Mouse (Mus musculus): Measurements from ENCODE around the gene Ppl. TPM values are rescaled to one million over a fixed set of nuclear protein-coding genes. Genes with fewer than 3 reads are reported as not detected.

Ppl gene
- polyA plus RNA-seq (2016; fragmentation: Nextera tagmentation; extraction: Ambion mirVana) = 0.81 and 0.95 TPM in 2 replicates

DNA sequence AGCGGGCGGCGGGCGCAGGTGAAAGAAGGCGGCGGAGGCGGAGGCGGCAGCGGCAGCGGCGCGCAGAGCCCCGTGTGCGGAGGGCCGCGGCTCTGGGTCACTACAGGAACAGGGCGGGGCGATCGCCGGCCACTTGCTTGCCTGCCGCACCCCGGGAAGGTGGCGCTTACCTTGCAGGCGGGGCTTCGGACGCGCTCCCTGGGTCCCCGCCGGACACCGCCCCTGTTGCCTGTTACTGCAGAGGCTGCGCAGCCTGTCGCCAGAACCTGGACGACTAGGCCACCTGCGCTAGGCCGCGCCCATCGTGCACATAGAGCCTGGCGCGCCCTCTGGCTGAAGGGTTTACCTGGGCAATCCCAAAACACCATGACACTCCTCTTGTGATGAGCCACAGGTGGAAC, at the start of gene Ppl:
Gene Ppl, minus strand, starts transcription at position 21 of the 401 bp plus-strand sequence.
- peaks cover 86% of the 10 kb centered on the region for H3K27me3 ChIP-seq (ENCODE audit: poor library complexity, severe bottlenecking)
- no peak for DNase-seq (ENCODE audit: extremely low spot score, low spot score)
- no peaks in the 10 kb centered on the region for H3K36me3 ChIP-seq (replicated peaks)
- WGBS = under 1% methylated on average over 39 of the region's 39 CpGs
- no peak within 1 kb of the TSS for H3K27ac ChIP-seq
- peak within 1 kb of the TSS; percentile 48 for H3K4me3 ChIP-seq
- peaks cover 29% of the 10 kb centered on the region for H3K4me1 ChIP-seq
- no peaks in the 10 kb centered on the region for H3K9me3 ChIP-seq

DNA sequence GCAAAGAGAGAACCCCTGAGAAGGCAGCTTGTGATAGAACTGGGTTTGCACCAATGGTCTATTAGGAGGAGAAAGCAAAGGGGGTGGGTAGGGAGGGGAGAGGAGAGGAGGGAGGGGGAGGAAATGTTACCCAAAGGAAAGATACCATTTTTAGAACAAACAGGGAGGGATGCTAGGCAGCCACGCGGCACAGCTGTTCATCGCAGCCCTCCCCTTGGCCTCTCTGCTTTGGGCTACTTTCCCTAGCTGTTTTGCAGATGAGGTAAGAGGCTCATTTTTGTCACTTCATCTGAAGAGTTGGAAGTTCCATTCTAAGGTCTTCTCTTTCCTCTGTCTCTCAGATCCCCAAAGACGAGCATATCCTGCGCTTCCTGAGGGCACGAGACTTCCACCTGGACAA, 40.4 kb upstream of the Ppl start:
- no peaks in the 10 kb centered on the region for H3K9me3 ChIP-seq
- no peaks in the 10 kb centered on the region for H3K4me1 ChIP-seq
- H3K27me3 ChIP-seq (ENCODE audit: poor library complexity, severe bottlenecking) = no peaks in the 10 kb centered on the region
- DNase-seq (ENCODE audit: extremely low spot score, low spot score) = no peak
- no peaks in the 10 kb centered on the region for H3K36me3 ChIP-seq (replicated peaks)
- 96% methylated on average over 6 of the region's 6 CpGs for WGBS
- H3K4me3 ChIP-seq = no peak overlapping the region
- no peak overlapping the region for H3K27ac ChIP-seq

DNA sequence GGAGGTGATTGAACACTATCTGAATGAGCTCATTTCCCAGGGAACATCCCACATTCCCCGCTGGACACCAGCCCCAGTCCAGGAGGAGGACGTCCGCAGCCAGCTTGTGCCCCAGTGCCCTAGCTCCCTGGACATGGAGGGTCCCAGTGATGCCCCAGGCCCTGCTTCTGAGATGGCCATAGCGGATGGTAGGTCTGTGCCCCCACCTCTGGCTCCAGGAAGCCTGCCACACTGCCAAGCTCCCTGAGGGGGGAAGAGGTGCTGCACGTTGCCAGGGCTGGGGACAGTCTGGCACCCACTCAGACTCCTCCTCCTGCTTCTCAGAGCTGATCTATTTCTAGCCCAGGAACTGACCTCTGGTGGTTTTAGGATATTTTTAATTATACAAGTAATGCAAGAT, 36.6 kb upstream of the Ppl start:
- H3K27me3 ChIP-seq (ENCODE audit: poor library complexity, severe bottlenecking) = no peaks in the 10 kb centered on the region
- H3K36me3 ChIP-seq (replicated peaks) = no peaks in the 10 kb centered on the region
- H3K4me1 ChIP-seq = no peaks in the 10 kb centered on the region
- no peak overlapping the region for H3K4me3 ChIP-seq
- WGBS = 84% methylated on average over 5 of the region's 5 CpGs
- H3K9me3 ChIP-seq = no peaks in the 10 kb centered on the region
- DNase-seq (ENCODE audit: extremely low spot score, low spot score) = no peak
- no peak overlapping the region for H3K27ac ChIP-seq

DNA sequence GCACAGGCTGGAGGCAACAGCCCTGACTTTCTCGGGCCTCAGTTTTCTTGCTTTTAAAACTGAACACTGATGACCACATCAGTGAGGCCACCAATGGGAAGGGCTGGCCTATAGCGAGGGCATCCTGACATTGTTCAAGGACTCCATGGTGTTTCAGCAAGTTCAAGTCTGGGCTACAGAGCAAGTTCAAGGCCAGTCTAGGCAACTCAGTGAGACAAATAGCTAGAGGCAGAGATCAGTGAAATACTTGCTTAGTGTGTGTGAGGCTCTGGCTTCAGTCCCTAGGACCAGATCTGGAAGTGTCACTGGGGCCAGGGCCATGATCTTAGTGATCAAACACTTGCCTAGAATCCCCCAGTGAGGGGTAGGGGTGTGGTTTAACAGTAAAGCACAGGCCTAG, 35.8 kb upstream of the Ppl start:
- DNase-seq (ENCODE audit: extremely low spot score, low spot score) = no peak
- WGBS = 77% methylated on average over 2 of the region's 2 CpGs
- Histone ChIP-seq H3K27me3 (ENCODE audit: poor library complexity, severe bottlenecking) (no peaks in the 10 kb centered on the region), H3K4me1 (no peaks in the 10 kb centered on the region), H3K36me3 (replicated peaks) (no peaks in the 10 kb centered on the region), H3K27ac (no peak overlapping the region), H3K9me3 (no peaks in the 10 kb centered on the region), H3K4me3 (no peak overlapping the region)

DNA sequence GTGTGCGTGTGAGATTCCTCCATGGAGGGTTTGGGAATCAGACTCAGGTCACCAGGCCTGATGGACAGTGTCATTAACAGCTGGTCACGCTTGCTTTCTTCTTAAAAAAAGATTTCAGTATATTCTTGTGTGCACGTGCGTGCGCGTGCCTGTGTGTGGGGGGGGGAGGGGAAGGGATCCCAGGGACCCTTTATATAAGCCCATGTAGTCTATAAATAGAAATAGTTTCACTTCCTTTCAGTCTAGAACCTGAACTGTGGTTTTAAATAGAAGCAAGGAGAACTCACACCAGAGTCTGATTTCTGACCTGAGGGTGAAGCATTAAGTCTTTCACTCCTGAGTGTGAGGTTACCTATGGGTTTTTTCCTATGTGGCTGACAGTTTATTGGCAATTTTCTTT, 32.1 kb upstream of the Ppl start:
- H3K27ac ChIP-seq = no peak overlapping the region
- no peaks in the 10 kb centered on the region for H3K4me1 ChIP-seq
- H3K27me3 ChIP-seq (ENCODE audit: poor library complexity, severe bottlenecking) = no peaks in the 10 kb centered on the region
- H3K4me3 ChIP-seq = no peak overlapping the region
- no peak for DNase-seq (ENCODE audit: extremely low spot score, low spot score)
- no peaks in the 10 kb centered on the region for H3K36me3 ChIP-seq (replicated peaks)
- H3K9me3 ChIP-seq = no peaks in the 10 kb centered on the region
- 94% methylated on average over 6 of the region's 6 CpGs for WGBS

DNA sequence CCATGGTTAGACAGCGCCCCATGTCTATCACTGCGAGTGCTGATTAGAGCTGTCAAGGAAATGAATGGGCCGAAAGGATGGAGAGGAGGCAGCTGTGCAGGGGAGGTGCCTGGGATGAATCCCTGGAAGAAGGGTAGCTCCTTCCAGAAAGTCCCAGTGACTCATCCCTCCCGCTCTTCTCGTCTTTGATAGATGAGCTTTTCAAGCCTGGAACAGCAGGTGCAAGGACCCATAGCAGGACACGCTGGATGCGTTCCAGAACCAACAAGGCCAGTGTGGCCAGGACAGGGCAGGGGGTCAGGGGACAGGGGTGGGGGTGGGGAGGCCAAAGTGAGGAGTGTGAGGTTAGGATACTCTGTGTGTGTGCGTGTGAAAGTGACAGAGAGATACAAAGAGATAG, 27.0 kb upstream of the Ppl start:
- Histone ChIP-seq H3K4me1 (0 out of 2 replicates have a peak, but pooled peaks cover 6% of the 10 kb centered on the region), H3K27me3 (ENCODE audit: poor library complexity, severe bottlenecking) (0 out of 2 replicates have a peak, but pooled peaks cover 4% of the 10 kb centered on the region), H3K4me3 (no peak overlapping the region), H3K36me3 (replicated peaks) (no peaks in the 10 kb centered on the region), H3K9me3 (no peaks in the 10 kb centered on the region), H3K27ac (no peak overlapping the region)
- 86% methylated on average over 8 of the region's 8 CpGs for WGBS
- no peak for DNase-seq (ENCODE audit: extremely low spot score, low spot score)

DNA sequence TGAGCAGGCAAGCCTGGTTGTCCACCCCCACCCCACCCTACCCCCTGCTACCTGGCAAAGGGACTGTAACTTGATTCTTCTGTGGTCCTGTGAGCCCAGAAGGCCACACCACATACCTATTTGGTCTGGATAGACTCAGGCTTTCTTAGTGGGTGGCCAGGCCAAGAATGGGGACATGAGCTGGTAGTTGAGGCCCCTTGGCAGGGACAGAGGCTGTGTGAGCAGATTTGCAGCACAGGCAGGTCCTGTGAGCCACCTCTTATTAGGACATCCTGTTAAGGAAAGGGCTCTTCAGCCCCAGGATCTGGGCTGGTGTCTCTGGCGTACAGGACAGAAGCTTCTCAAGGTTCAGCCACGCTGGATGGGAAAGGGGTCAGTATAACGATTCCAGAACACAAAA, 24.9 kb upstream of the Ppl start:
- no peak overlapping the region for H3K27ac ChIP-seq
- 78% methylated on average over 3 of the region's 3 CpGs for WGBS
- H3K4me1 ChIP-seq = peaks cover 22% of the 10 kb centered on the region
- no peak overlapping the region for H3K4me3 ChIP-seq
- H3K9me3 ChIP-seq = no peaks in the 10 kb centered on the region
- 0 out of 2 replicates have a peak, but pooled peaks cover 4% of the 10 kb centered on the region for H3K27me3 ChIP-seq (ENCODE audit: poor library complexity, severe bottlenecking)
- H3K36me3 ChIP-seq (replicated peaks) = no peaks in the 10 kb centered on the region
- DNase-seq (ENCODE audit: extremely low spot score, low spot score) = no peak

DNA sequence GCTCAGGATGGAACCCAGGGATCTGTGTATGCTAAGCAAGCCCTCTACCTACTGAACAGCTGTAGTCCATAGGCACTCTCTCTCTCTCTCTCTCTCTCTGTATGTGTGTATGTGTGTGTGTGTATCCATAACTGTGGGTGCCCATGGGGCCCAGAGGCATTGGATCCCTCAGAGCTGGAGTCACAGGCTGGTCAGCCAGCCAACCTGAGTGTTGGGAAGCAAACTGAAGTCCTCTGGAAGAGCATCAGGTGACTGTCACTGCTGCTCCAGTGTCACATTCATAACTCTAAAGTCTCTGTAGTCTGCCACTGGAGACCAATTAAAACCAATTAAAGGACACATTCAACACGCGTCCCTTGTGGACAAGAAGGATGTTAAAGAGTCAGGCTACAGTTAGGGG, 24.3 kb upstream of the Ppl start:
- no peaks in the 10 kb centered on the region for H3K9me3 ChIP-seq
- WGBS = 57% methylated on average over 2 of the region's 2 CpGs
- H3K4me1 ChIP-seq = peaks cover 22% of the 10 kb centered on the region
- H3K4me3 ChIP-seq = no peak overlapping the region
- DNase-seq (ENCODE audit: extremely low spot score, low spot score) = no peak
- H3K27me3 ChIP-seq (ENCODE audit: poor library complexity, severe bottlenecking) = 0 out of 2 replicates have a peak, but pooled peaks cover 4% of the 10 kb centered on the region
- H3K27ac ChIP-seq = no peak overlapping the region
- no peaks in the 10 kb centered on the region for H3K36me3 ChIP-seq (replicated peaks)

DNA sequence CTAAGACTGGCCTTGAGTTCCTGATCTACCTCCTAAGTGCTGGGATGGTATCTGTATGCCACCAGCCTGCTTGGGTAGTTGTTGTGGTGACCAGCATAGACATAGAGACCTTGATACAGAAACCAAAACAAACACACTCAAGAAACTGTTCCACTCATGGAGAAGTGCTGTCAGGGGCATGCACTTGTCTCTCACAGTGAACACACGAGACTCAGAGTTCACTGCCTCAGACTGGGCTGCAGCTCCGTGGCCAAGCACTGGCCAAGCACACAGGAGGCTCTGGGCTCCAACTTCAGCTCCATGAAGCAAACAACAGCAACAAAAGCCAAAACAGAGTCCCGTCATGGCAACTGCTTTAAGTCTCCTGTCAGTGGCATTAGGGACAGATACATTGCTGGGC, 22.8 kb upstream of the Ppl start:
- Histone ChIP-seq H3K4me1 (peaks cover 22% of the 10 kb centered on the region), H3K27me3 (ENCODE audit: poor library complexity, severe bottlenecking) (0 out of 2 replicates have a peak, but pooled peaks cover 9% of the 10 kb centered on the region), H3K36me3 (replicated peaks) (no peaks in the 10 kb centered on the region), H3K4me3 (no peak overlapping the region), H3K9me3 (no peaks in the 10 kb centered on the region), H3K27ac (no peak overlapping the region)
- 62% methylated on average over 3 of the region's 3 CpGs for WGBS
- no peak for DNase-seq (ENCODE audit: extremely low spot score, low spot score)

DNA sequence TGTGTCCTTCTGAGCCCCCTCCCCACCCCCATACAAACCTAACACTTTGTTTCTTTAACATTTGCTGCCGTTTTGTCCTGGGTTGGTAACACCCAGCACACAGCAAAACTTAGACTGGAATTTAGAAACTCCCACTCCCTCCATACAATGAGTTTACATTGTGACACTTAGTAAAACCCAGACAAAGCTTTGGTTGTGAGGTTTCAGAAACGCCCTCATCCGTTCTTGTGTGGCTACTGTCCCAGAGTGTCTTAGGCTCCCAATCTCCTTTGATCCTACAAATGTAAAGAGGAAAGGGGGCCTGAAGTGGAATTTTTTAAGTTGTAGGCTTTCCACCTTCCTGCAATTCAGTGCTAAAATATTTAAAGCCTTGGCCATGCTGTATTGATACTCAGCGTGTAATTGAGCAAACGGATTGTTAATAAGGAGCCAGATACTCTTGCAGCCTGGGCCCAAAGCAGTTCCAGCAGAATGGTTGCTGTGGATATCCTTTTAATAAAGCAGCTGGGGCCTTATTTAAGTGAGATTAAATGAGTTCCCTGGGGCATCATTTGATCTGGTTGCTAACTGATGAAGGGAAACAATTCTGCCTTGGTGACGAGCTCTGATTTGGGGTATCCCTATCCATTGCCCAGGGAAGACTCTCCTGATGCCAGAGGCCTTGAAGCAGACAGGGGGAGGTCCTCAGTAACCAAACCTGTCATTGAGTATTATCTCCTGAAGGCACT, 21.2 kb upstream of the Ppl start:
- H3K27ac ChIP-seq = 0 out of 2 replicates have a peak overlapping the region, but pooled peaks have one; percentile 15
- DNase-seq (ENCODE audit: extremely low spot score, low spot score) = no peak
- 44% methylated on average over 6 of the region's 6 CpGs for WGBS

DNA sequence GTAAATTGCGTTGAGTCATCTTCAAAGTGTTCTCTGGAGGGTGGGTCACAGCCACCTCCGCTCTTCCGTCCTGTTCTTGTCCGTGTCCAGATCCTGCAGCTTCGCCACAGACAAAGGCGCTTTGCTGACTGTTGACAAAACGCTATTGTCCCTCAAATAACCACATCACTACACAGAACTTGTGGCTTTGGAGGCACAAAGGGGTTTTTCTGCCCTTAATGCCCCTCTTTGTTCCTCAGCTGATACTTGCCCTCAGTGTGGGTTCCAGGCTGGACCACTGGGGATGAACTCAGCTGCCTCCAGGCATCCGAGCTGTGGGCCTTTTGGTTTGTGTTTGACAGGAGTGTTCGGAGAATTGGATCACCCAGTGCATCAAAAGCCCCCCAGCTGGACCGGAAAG, 18.3 kb upstream of the Ppl start:
- Histone ChIP-seq H3K27ac (no peak overlapping the region), H3K4me3 (no peak overlapping the region), H3K9me3 (no peaks in the 10 kb centered on the region), H3K27me3 (ENCODE audit: poor library complexity, severe bottlenecking) (peaks cover 41% of the 10 kb centered on the region), H3K36me3 (replicated peaks) (no peaks in the 10 kb centered on the region), H3K4me1 (peaks cover 35% of the 10 kb centered on the region)
- 63% methylated on average over 10 of the region's 10 CpGs for WGBS
- DNase-seq (ENCODE audit: extremely low spot score, low spot score) = no peak

More for the DNA sequence above, 21.2 kb upstream of the Ppl start:
- Histone ChIP-seq H3K4me1 (peaks cover 22% of the 10 kb centered on the region), H3K4me3 (no peak overlapping the region), H3K36me3 (replicated peaks) (no peaks in the 10 kb centered on the region), H3K27me3 (ENCODE audit: poor library complexity, severe bottlenecking) (peaks cover 19% of the 10 kb centered on the region), H3K9me3 (no peaks in the 10 kb centered on the region)

DNA sequence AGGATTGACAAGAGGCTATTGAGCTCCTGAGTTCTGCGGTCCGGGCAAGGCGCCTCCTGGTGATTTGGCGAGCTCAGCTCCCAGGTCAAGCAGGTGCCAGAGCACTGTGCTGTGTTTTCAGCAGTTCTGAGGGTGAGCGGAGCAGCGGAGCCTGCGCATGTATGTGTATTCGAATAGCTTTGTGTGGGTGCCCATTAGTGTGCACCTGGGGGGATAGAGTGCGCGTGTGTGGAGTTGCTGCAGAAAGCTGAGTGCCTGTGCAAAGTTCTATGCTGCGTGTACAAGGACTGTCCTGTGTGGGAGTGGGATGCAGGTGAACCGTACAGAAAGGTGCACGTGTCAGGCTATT, 14.8 kb upstream of the Ppl start, which contains the start of gene Sec14l5:
Gene Sec14l5, plus strand, starts transcription at position 73 of the 349 bp plus-strand sequence.
- H3K36me3 ChIP-seq (replicated peaks) = no peaks in the 10 kb centered on the region
- H3K9me3 ChIP-seq = no peaks in the 10 kb centered on the region
- H3K27me3 ChIP-seq (ENCODE audit: poor library complexity, severe bottlenecking) = peaks cover 45% of the 10 kb centered on the region
- 18% methylated on average over 13 of the region's 13 CpGs for WGBS
- peak within 1 kb of the TSS; percentile 53 for H3K4me3 ChIP-seq
- H3K27ac ChIP-seq = no peak within 1 kb of the TSS
- H3K4me1 ChIP-seq = peaks cover 19% of the 10 kb centered on the region
- DNase-seq (ENCODE audit: extremely low spot score, low spot score) = no peak

DNA sequence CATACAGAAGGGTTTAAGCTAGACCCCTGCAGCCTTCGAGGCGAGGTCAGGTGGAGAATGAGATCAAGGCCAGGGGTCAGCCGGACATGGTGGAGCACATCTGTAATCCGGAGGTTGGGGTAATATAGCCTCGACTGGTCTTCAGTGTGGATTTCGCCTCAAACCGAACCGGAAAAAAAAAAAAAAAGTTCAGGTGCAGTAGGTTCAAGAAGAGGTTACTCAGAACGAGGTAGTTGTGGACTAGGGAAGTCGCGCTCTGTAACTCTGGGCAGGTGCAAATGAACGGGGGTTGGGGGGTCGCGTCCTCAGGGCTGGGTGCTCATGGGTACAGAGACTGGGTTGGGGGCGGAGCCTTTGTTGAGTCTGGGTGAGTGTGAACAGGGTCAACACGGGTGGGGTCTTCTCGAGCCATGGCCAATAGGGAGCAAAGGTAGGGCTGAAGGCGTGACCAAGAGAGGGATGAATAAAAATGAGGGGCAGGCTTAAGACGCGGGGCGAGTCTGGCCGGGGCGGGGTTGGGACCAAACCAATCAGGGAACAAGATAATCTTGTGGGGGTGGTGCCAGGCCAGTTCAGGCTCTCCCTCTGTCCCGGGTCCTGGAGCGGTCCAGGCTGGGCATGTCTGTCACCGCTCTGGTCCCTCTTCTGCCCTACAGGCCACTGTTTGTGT, 14.3 kb upstream of the Ppl start:
- WGBS = 2% methylated on average over 26 of the region's 26 CpGs
- Histone ChIP-seq H3K36me3 (replicated peaks) (no peaks in the 10 kb centered on the region), H3K27me3 (ENCODE audit: poor library complexity, severe bottlenecking) (peaks cover 45% of the 10 kb centered on the region), H3K4me1 (peaks cover 19% of the 10 kb centered on the region), H3K27ac (no peak overlapping the region), H3K9me3 (no peaks in the 10 kb centered on the region), H3K4me3 (peak overlapping the region; percentile 53)
- peak; percentile 87 for DNase-seq (ENCODE audit: extremely low spot score, low spot score)

Measured in forebrain, embryonic 10.5 days (tissue).